Mouse (Mus musculus) cortical plate, adult 2 months (tissue): ENCODE results near the gene Kdm4a.

Experiments
- CTCF ChIP-seq: fragments of 200-500 bp; IDR thresholded peaks from 2 replicates; pipeline ENCODE4 v1.5.1; 2011; ENCODE audit warnings: mild to moderate bottlenecking, control low read depth, low read length; ENCODE audit not compliant: insufficient read depth; ENCODE audit errors: extremely low read depth
- POLR2A ChIP-seq: fragments of 200-500 bp; IDR thresholded peaks from 2 replicates; pipeline ENCODE4 v1.6.1; 2011; ENCODE audit warnings: mild to moderate bottlenecking, low read length, control low read depth; ENCODE audit not compliant: insufficient read depth; ENCODE audit errors: extremely low read depth

DNA sequence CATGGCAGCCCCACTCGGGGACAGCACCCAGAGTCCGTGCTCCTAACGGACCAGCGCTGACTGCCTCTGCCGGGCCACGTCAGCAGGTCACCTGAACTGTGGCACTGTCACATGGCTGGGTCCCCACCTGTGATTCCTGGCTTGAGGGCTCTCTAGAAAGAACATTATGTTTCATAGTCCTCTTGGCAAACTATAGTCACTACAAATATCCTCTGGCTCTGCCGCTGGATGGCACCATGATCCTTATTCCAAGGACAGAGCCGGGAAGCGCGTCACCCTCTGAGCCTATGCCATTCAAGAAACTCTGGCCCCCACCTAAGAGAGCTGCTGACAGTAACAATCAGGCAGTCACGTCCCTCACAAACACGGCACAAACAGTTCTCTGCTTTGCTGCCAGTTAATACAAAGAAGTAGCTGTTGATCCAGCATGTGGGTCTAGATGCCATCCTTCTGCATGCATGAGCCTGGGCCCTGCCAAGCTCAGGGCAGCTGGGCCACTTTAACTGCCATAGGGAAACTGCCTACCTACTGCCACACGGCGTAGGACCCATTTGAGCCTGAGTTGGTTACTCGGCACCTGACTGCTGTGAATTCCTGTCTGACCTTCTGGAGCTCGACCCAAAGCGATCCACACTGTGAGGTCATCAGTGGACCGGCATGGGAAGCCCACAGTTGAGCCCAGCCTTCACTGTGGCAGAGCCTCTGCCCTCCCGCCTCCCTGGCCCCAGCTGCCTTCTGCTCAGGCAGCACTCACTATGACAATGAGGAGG lies 32.1 kb downstream of the Kdm4a start:
- TF ChIP-seq CTCF = no peak
- TF ChIP-seq POLR2A = no peak
